Comparison of ENCODE assay signal across 9 mouse cellular contexts in genomic region chr2:168555897-168556670, GRCm38 (mm10). TPM values are rescaled to one million over a fixed set of nuclear protein-coding genes. Genes with fewer than 3 reads are reported as not detected.
DNase-seq lines count a peak whose midpoint lies in the region; ATAC-seq and TF ChIP-seq lines count a peak whose summit lies in the region.
"Had no signal": no experiment of that assay in that cellular context is flagged by ENCODE, and none has a peak within 500 bp of the region (broad histone marks: within the 10 kb centered on the region; RNA-seq: fewer than 3 reads in every experiment).

No protein-coding gene starts in this region.

- no peak for ATAC-seq in kidney, embryonic 15.5 days (replicated peaks; ENCODE audit: low FRiP score)
- ATAC-seq: midbrain, embryonic 16.5 days had no signal

- no peak overlapping the region for H3K9ac ChIP-seq in kidney, embryonic 15.5 days

- TF ChIP-seq POLR2A in small intestine, adult 2 months (IDR thresholded peaks at IDR 0.05; ENCODE audit: low read depth, low read length): no peak

- no peak for DNase-seq in kidney, adult 11 months
- peak; percentile 47 for DNase-seq in kidney, postnatal 14 days
- DNase-seq in layer of hippocampus, adult 8-10 months (ENCODE audit: low spot score in 2 of 2): no peak
- no peak for DNase-seq in gastrocnemius, postnatal 14 days
- DNase-seq in right cerebral cortex, postnatal 14 days: no peak

- H3K36me3 ChIP-seq in kidney, embryonic 15.5 days: no peaks in the 10 kb centered on the region
- H3K36me3 ChIP-seq in small intestine, adult 2 months (ENCODE audit: control insufficient read depth, insufficient read depth, low read length): no peaks in the 10 kb centered on the region

- 46% methylated on average over 23 of the region's 23 CpGs for WGBS in kidney, embryonic 15.5 days
- 72% methylated on average over 23 of the region's 23 CpGs for WGBS in small intestine, adult 2 months

- peak overlapping the region; percentile 11; the same call in 1 of the 2 replicates for H3K27ac ChIP-seq in kidney, embryonic 15.5 days
- peak overlapping the region; percentile 12; the same call in 1 of the 2 replicates for H3K27ac ChIP-seq in brown adipose tissue, adult 24 weeks (replicated peaks; ENCODE audit: low read depth, low read length)
- peak overlapping the region; percentile 25; the same call in 1 of the 2 replicates for H3K27ac ChIP-seq in small intestine, adult 2 months (ENCODE audit: insufficient read depth, low read depth, low read length)

- peaks cover 54% of the 10 kb centered on the region for H3K4me1 ChIP-seq in kidney, embryonic 15.5 days
- H3K4me1 ChIP-seq in brown adipose tissue, adult 24 weeks (ENCODE audit: control insufficient read depth, insufficient read depth, insufficient read length, low read length): peaks cover 8% of the 10 kb centered on the region
- H3K4me1 ChIP-seq in small intestine, adult 2 months (ENCODE audit: control insufficient read depth, insufficient read depth, insufficient read length, low read length): peaks cover 8% of the 10 kb centered on the region

- H3K4me2 ChIP-seq in kidney, embryonic 15.5 days: no peak overlapping the region

- H3K27me3 ChIP-seq in kidney, embryonic 15.5 days: peaks cover 33% of the 10 kb centered on the region
- H3K27me3 ChIP-seq in small intestine, adult 2 months (ENCODE audit: control insufficient read depth, insufficient read depth, low read length): no peaks in the 10 kb centered on the region

- intact Hi-C loops in gastrocnemius, postnatal 14 days (cut with DNase I; ENCODE audit: low total_unique reads): no loop called here

- TF ChIP-seq CTCF in small intestine, adult 2 months (IDR thresholded peaks at IDR 0.05; ENCODE audit: extremely low read depth, insufficient read length, insufficient replicate concordance, low read depth, low read length): no peak

- H3K4me3 ChIP-seq in kidney, embryonic 15.5 days (replicated peaks): no peak overlapping the region
- peak overlapping the region; percentile 21; the same call in 1 of the 2 replicates for H3K4me3 ChIP-seq in brown adipose tissue, adult 24 weeks (ENCODE audit: insufficient read depth, low read depth, low read length)
- peak overlapping the region; percentile 14 for H3K4me3 ChIP-seq in small intestine, adult 2 months (ENCODE audit: low read depth, low read length)

- H3K9me3 ChIP-seq in kidney, embryonic 15.5 days (replicated peaks): no peaks in the 10 kb centered on the region

RNA-seq across cellular contexts. Expression of gene Nfatc2, which starts 45.4 kb away (rescaled TPM):
- 2.5 and 2.6 TPM in 2 replicates for polyA plus RNA-seq in kidney, embryonic 15.5 days (2015; fragmentation: Nextera tagmentation; extraction: Ambion mirVana)
- polyA plus RNA-seq in brown adipose tissue, adult 24 weeks (2012; ENCODE audit: insufficient read depth, insufficient read length, missing spikeins): 0.91 and 1.3 TPM in 2 replicates
- 3.9 and 4.3 TPM in 2 replicates for polyA plus RNA-seq in small intestine, adult 2 months (2012; rRNA removed)
- total RNA-seq in layer of hippocampus, adult 8-10 months (2022): 10 to 100 TPM; 17.8 to 22.0 (median 21.1) TPM
- 1 to 10 TPM; 6.5 to 7.5 TPM for total RNA-seq in gastrocnemius, postnatal 14 days (2021)
